Mouse (Mus musculus): ENCODE data around the gene Trim47.

Trim47 gene

GRCm38 (mm10) chr11:116061641-116062415, 65.2 kb downstream of the Trim47 start:
- DNase-seq (ENCODE audit: low read depth), result no peak

GRCm38 (mm10) chr11:116060596-116060995, 66.4 kb downstream of the Trim47 start:
- no peak for DNase-seq (ENCODE audit: low read depth)

GRCm38 (mm10) chr11:116059691-116060025, 67.4 kb downstream of the Trim47 start:
- DNase-seq (ENCODE audit: low read depth), result no peak

- no peak for DNase-seq (ENCODE audit: low read depth)
These were observed 67.9 kb downstream of the Trim47 start for GRCm38 (mm10) chr11:116058868-116059690.

GRCm38 (mm10) chr11:116058022-116058614, 68.9 kb downstream of the Trim47 start:
- DNase-seq (ENCODE audit: low read depth), result no peak

- DNase-seq (ENCODE audit: low read depth), result no peak
These were observed 69.7 kb downstream of the Trim47 start for GRCm38 (mm10) chr11:116057237-116057881.

GRCm38 (mm10) chr11:116055873-116056272, 71.1 kb downstream of the Trim47 start:
- DNase-seq (ENCODE audit: low read depth), result no peak

Measured in 416B (cell line).